Mouse (Mus musculus): ENCODE results near the gene Gm2174.

Gm2174 gene

GRCm38 (mm10) chrX:56447524-56448015 is at the start of gene Gm2174:
Gene Gm2174 (plus strand): TSS chrX:56447965.
- no peak for DNase-seq (ENCODE audit: low spot score in 2 of 2)

GRCm38 (mm10) chrX:56404646-56405045 is 43.1 kb upstream of the Gm2174 start:
- no peak for DNase-seq (ENCODE audit: low spot score in 2 of 2)

GRCm38 (mm10) chrX:56405482-56405881 is 42.3 kb upstream of the Gm2174 start:
- DNase-seq (ENCODE audit: low spot score in 2 of 2): no peak

- DNase-seq (ENCODE audit: low spot score in 2 of 2): no peak
These were observed 41.6 kb upstream of the Gm2174 start for GRCm38 (mm10) chrX:56406128-56406527.

- DNase-seq (ENCODE audit: low spot score in 2 of 2): no peak
These were observed 31.5 kb upstream of the Gm2174 start for GRCm38 (mm10) chrX:56416277-56416676.

- no peak for DNase-seq (ENCODE audit: low spot score in 2 of 2)
These were observed 30.2 kb upstream of the Gm2174 start for GRCm38 (mm10) chrX:56417541-56417940.

GRCm38 (mm10) chrX:56430601-56431000 is 17.2 kb upstream of the Gm2174 start:
- DNase-seq (ENCODE audit: low spot score in 2 of 2): no peak

- no peak for DNase-seq (ENCODE audit: low spot score in 2 of 2)
These were observed 11.9 kb upstream of the Gm2174 start for GRCm38 (mm10) chrX:56435758-56436283.

- DNase-seq (ENCODE audit: low spot score in 2 of 2): peak in 1 of 2 experiments; percentile 22
These were observed 1.0 kb upstream of the Gm2174 start for GRCm38 (mm10) chrX:56446487-56447428.

GRCm38 (mm10) chrX:56454671-56455371 is 7.1 kb downstream of the Gm2174 start, which contains the start of gene Ints6l:
Gene Ints6l (plus strand): TSS chrX:56454857.
- DNase-seq (ENCODE audit: low spot score in 2 of 2): peak; percentile 74 to 83

GRCm38 (mm10) chrX:56455372-56456246 is 7.8 kb downstream of the Gm2174 start:
- peak; percentile 81 to 87 for DNase-seq (ENCODE audit: low spot score in 2 of 2)

- no peak for DNase-seq (ENCODE audit: low spot score in 2 of 2)
These were observed 8.6 kb downstream of the Gm2174 start for GRCm38 (mm10) chrX:56456379-56456778.

- DNase-seq (ENCODE audit: low spot score in 2 of 2): no peak
These were observed 14.5 kb downstream of the Gm2174 start for GRCm38 (mm10) chrX:56462020-56462933.

GRCm38 (mm10) chrX:56464906-56465305 is 17.1 kb downstream of the Gm2174 start:
- no peak for DNase-seq (ENCODE audit: low spot score in 2 of 2)

GRCm38 (mm10) chrX:56467688-56468087 is 19.9 kb downstream of the Gm2174 start:
- no peak for DNase-seq (ENCODE audit: low spot score in 2 of 2)

- no peak for DNase-seq (ENCODE audit: low spot score in 2 of 2)
These were observed 20.7 kb downstream of the Gm2174 start for GRCm38 (mm10) chrX:56468422-56468821.

- no peak for DNase-seq (ENCODE audit: low spot score in 2 of 2)
These were observed 26.3 kb downstream of the Gm2174 start for GRCm38 (mm10) chrX:56474035-56474434.

GRCm38 (mm10) chrX:56477553-56477952 is 29.8 kb downstream of the Gm2174 start:
- no peak for DNase-seq (ENCODE audit: low spot score in 2 of 2)

GRCm38 (mm10) chrX:56481906-56482305 is 34.1 kb downstream of the Gm2174 start:
- DNase-seq (ENCODE audit: low spot score in 2 of 2): no peak

- DNase-seq (ENCODE audit: low spot score in 2 of 2): peak; percentile 11 to 76
These were observed 42.0 kb downstream of the Gm2174 start for GRCm38 (mm10) chrX:56489758-56490157.
